Mouse (Mus musculus) macrophage (primary cell): Measurements from ENCODE around the gene N4bp2l1. TPM values are rescaled to one million over a fixed set of nuclear protein-coding genes. Genes with fewer than 3 reads are reported as not detected.

Experiments used
- H3K27ac ChIP-seq: fragments of 350-480 bp; formaldehyde crosslinking; 2 replicates; pipeline ENCODE4 v1.9.0; 2021
- H3K36me3 ChIP-seq: fragments of 350-480 bp; formaldehyde crosslinking; 2 replicates; pipeline ENCODE4 v1.9.0; 2021; ENCODE audit errors: inconsistent target
- H3K4me3 ChIP-seq: fragments of 350-480 bp; formaldehyde crosslinking; 2 replicates; pipeline ENCODE4 v1.9.0; 2021; ENCODE audit errors: inconsistent target
- H3K79me2 ChIP-seq: fragments of 350-480 bp; formaldehyde crosslinking; 2 replicates; pipeline ENCODE4 v1.9.0; 2021; ENCODE audit errors: inconsistent target
- WGBS: methylation state at CpG from one replicate; pipeline ENCODE4 v1.1.7; 2026; ENCODE audit warnings: inconsistent platforms; ENCODE audit not compliant: missing documents; 5-methylcytosine and 5-hydroxymethylcytosine counted together
- polyA plus RNA-seq: library from polyadenylated mRNA; stranded (reverse); fragments of 250-400 nt; gene quantifications from 3 replicates; pipeline ENCODE4 v1.2.4, GENCODE M21; 2018; ENCODE audit warnings: inconsistent platforms

N4bp2l1 gene
- polyA plus RNA-seq, 1 experiment from 2014 or later: 43.0 TPM

GRCm38 (mm10) chr5:150611136-150611535 lies 14.1 kb upstream of the N4bp2l1 start:
- Histone ChIP-seq H3K27ac (no peak overlapping the region), H3K79me2 (no peaks in the 10 kb centered on the region), H3K4me3 (no peak overlapping the region), H3K36me3 (no peaks in the 10 kb centered on the region)
- WGBS: 93% methylated on average over 1 of the region's 1 CpGs

GRCm38 (mm10) chr5:150607631-150608030 lies 10.6 kb upstream of the N4bp2l1 start:
- H3K27ac ChIP-seq: no peak overlapping the region
- no peak overlapping the region for H3K4me3 ChIP-seq
- no peaks in the 10 kb centered on the region for H3K79me2 ChIP-seq
- whole genome bisulfite sequencing: 95% methylated on average over 8 of the region's 8 CpGs
- no peaks in the 10 kb centered on the region for H3K36me3 ChIP-seq

- 94% methylated on average over 6 of the region's 6 CpGs for WGBS
- no peaks in the 10 kb centered on the region for H3K36me3 ChIP-seq
- H3K27ac ChIP-seq: no peak overlapping the region
- no peaks in the 10 kb centered on the region for H3K79me2 ChIP-seq
- H3K4me3 ChIP-seq: no peak overlapping the region
Measured at GRCm38 (mm10) chr5:150606131-150606530, 9.1 kb upstream of the N4bp2l1 start.

GRCm38 (mm10) chr5:150601441-150602230 lies 4.6 kb upstream of the N4bp2l1 start:
- H3K4me3 ChIP-seq: no peak overlapping the region
- H3K79me2 ChIP-seq: no peaks in the 10 kb centered on the region
- WGBS: 82% methylated on average over 14 of the region's 14 CpGs
- H3K36me3 ChIP-seq: no peaks in the 10 kb centered on the region
- peak overlapping the region; percentile 51 for H3K27ac ChIP-seq

GRCm38 (mm10) chr5:150600554-150601440 lies 3.8 kb upstream of the N4bp2l1 start:
- no peaks in the 10 kb centered on the region for H3K36me3 ChIP-seq
- peak overlapping the region; percentile 51 for H3K27ac ChIP-seq
- H3K79me2 ChIP-seq: no peaks in the 10 kb centered on the region
- H3K4me3 ChIP-seq: no peak overlapping the region
- WGBS: 14% methylated on average over 20 of the region's 20 CpGs

GRCm38 (mm10) chr5:150599301-150600294 lies 2.6 kb upstream of the N4bp2l1 start:
- Histone ChIP-seq H3K36me3 (no peaks in the 10 kb centered on the region), H3K79me2 (no peaks in the 10 kb centered on the region), H3K27ac (peak overlapping the region; percentile 51), H3K4me3 (peak overlapping the region; percentile 32)
- WGBS: 28% methylated on average over 13 of the region's 13 CpGs

GRCm38 (mm10) chr5:150598202-150599119 lies 1.5 kb upstream of the N4bp2l1 start:
- Histone ChIP-seq H3K27ac (peak overlapping the region; percentile 60), H3K36me3 (no peaks in the 10 kb centered on the region), H3K79me2 (peaks cover under 1% of the 10 kb centered on the region; the same call in 1 of the 2 replicates), H3K4me3 (peak overlapping the region; percentile 32; the same call in 1 of the 2 replicates)
- 23% methylated on average over 21 of the region's 21 CpGs for WGBS

- Histone ChIP-seq H3K79me2 (peaks cover 22% of the 10 kb centered on the region), H3K4me3 (peak overlapping the region; percentile 35; the same call in 1 of the 2 replicates), H3K27ac (peak overlapping the region; percentile 72), H3K36me3 (peaks cover 7% of the 10 kb centered on the region; the same call in 1 of the 2 replicates)
- WGBS: 9% methylated on average over 11 of the region's 11 CpGs
Measured at GRCm38 (mm10) chr5:150595366-150596016, 1.5 kb downstream of the N4bp2l1 start.

GRCm38 (mm10) chr5:150594649-150595339 lies 2.2 kb downstream of the N4bp2l1 start:
- WGBS: 16% methylated on average over 17 of the region's 17 CpGs

GRCm38 (mm10) chr5:150593756-150594648 lies 3.0 kb downstream of the N4bp2l1 start:
- Histone ChIP-seq H3K79me2 (peaks cover 36% of the 10 kb centered on the region), H3K36me3 (peaks cover 8% of the 10 kb centered on the region; the same call in 1 of the 2 replicates), H3K27ac (peak overlapping the region; percentile 72; the same call in 1 of the 2 replicates), H3K4me3 (peak overlapping the region; percentile 67)
- under 1% methylated on average over 94 of the region's 102 CpGs for WGBS

More at GRCm38 (mm10) chr5:150594649-150595339, 2.2 kb downstream of the N4bp2l1 start:
- Histone ChIP-seq H3K79me2 (peaks cover 28% of the 10 kb centered on the region), H3K36me3 (peaks cover 8% of the 10 kb centered on the region; the same call in 1 of the 2 replicates), H3K27ac (peak overlapping the region; percentile 72), H3K4me3 (peak overlapping the region; percentile 35)
